Mouse (Mus musculus) C2C12 (cell line): Measurements from ENCODE around the gene Nudt3. TPM values are rescaled to one million over a fixed set of nuclear protein-coding genes. Genes with fewer than 3 reads are reported as not detected.

Source experiments
- H3K27me3 ChIP-seq: one replicate; pipeline ENCODE4 v1.6.1; 2011; ENCODE audit not compliant: control insufficient read depth, insufficient read depth, insufficient read length
- H3K36me3 ChIP-seq: one replicate; pipeline ENCODE4 v1.6.1; 2011; ENCODE audit not compliant: control insufficient read depth, insufficient read depth
- H3K4me3 ChIP-seq: one replicate; pipeline ENCODE4 v1.5.1; 2011; ENCODE audit warnings: mild to moderate bottlenecking, control low read depth; ENCODE audit not compliant: poor library complexity, insufficient read depth, severe bottlenecking
- H3K79me2 ChIP-seq: one replicate; pipeline ENCODE4 v1.6.1; 2011; ENCODE audit not compliant: control insufficient read depth, insufficient read depth
- H3K79me3 ChIP-seq: one replicate; pipeline ENCODE4 v1.6.1; 2011; ENCODE audit warnings: low read depth, control low read depth
- H3ac ChIP-seq: one replicate; pipeline ENCODE3; 2011; ENCODE audit warnings: low read depth; ENCODE audit not compliant: control insufficient read depth, insufficient read length
- CEBPB ChIP-seq: IDR thresholded peaks from one replicate; pipeline ENCODE4 v1.6.1; 2011; ENCODE audit warnings: low read depth, mild to moderate bottlenecking, control low read depth, moderate library complexity
- CTCF ChIP-seq: IDR thresholded peaks from one replicate; pipeline ENCODE4 v1.5.1; 2011; ENCODE audit not compliant: control insufficient read depth, insufficient read depth, insufficient read length
- FOSL1 ChIP-seq: IDR thresholded peaks from one replicate; pipeline ENCODE4 v1.8.0; 2011; ENCODE audit warnings: mild to moderate bottlenecking, low read length; ENCODE audit not compliant: poor library complexity, insufficient read depth, severe bottlenecking
- MAX ChIP-seq: IDR thresholded peaks from one replicate; pipeline ENCODE4 v1.6.1; 2011; ENCODE audit warnings: mild to moderate bottlenecking, control low read depth
- MYOD1 ChIP-seq: IDR thresholded peaks from one replicate; pipeline ENCODE4 v1.6.1; 2011; ENCODE audit warnings: low read depth; ENCODE audit not compliant: control insufficient read depth, insufficient read length
- MYOG ChIP-seq: IDR thresholded peaks from one replicate; pipeline ENCODE4 v1.6.1; 2011; ENCODE audit not compliant: control insufficient read depth, insufficient read length; ENCODE audit errors: extremely low read depth
- USF1 ChIP-seq: IDR thresholded peaks from one replicate; pipeline ENCODE4 v1.6.1; 2011; ENCODE audit warnings: low read depth, mild to moderate bottlenecking, control low read depth, moderate library complexity
- long read RNA-seq, 2 experiments: library from polyadenylated mRNA; unstranded; transcript quantifications; one replicate each; pipeline ENCODE4 v2.0.0; 2019 to 2020
- polyA plus RNA-seq: library from polyadenylated mRNA; unstranded; fragments of >200 nt; fragmentation: generic; extraction: Trizol; gene quantifications from one replicate; pipeline ENCODE4 v1.2.1, GENCODE M21; 2012; ENCODE audit warnings: missing spikeins

The Nudt3 gene
- 123 TPM for polyA plus RNA-seq
- long read RNA-seq, experiment 1, transcript Nudt3-201 (5 exons, 2,223 nt): major isoform, 12 of 27 reads
- long read RNA-seq, experiment 1, partial matches to known transcripts: 0 of 27 reads
- long read RNA-seq, experiment 1, other reads (novel, unspliced or antisense): 14 of 27 reads
- long read RNA-seq, experiment 2, transcript Nudt3-201 (5 exons, 2,223 nt): major isoform, 7 of 17 reads
- long read RNA-seq, experiment 2, partial matches to known transcripts: 0 of 17 reads
- long read RNA-seq, experiment 2, other reads (novel, unspliced or antisense): 6 of 17 reads

DNA sequence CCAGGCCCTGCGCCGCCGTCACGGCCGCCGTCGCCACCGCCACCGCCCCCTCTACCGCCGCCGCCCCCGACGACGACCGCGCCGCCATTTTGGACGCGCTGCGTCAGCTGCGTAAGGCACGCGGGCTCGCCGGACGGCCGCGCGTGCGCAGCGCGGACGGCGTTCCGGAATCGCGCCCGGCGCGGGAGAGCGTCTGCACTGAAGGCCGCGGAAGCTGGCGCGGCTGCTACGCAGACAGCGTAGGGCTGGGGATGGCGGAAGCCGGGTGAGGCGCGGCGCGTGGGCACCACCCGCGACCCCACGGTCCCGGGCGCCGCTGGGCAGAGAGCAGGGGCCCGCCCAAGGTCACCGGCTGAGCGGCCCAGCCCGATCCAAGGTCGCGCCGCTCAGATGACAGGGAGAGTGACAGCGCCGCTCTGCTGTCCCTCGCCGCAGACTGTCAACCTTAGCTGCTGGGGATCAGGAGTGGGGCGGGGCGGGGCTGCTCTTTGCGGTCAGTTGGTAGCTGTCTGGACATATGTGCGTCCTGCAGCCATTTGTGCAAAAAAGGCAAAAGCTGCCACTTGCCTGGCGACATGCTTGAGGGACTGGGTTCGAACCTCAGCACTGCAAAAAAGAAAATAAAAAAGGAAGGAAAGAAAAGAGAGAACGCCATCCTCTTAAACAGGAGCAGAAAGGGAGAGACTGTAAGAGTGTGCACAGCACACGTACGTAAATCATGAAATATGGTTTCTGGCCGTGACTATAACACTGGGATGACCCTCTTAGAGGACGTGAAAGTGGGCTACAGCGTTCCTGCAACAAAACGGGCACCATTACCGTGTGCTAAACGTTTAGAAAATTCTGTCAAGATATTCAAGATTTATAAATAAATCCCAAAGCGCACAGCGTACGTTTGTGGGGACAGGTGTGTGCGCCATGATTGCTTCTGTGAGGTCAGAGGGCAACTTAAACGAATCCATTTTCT lies at the start of gene Nudt3:
Nudt3 (minus strand) TSS at position 136 of the 967 bp plus-strand sequence.
- peak within 1 kb of the TSS; percentile 97 for H3ac ChIP-seq
- peaks cover 41% of the 10 kb centered on the region for H3K79me3 ChIP-seq
- peak within 1 kb of the TSS; percentile 85 for H3K4me3 ChIP-seq
- H3K27me3 ChIP-seq: no peaks in the 10 kb centered on the region
- TF ChIP-seq USF1 (no peak), MYOG (no peak), MYOD1 (no peak), FOSL1 (no peak), CEBPB (no peak), MAX (no peak), CTCF (no peak)
- no peaks in the 10 kb centered on the region for H3K36me3 ChIP-seq
- H3K79me2 ChIP-seq: peaks cover 45% of the 10 kb centered on the region

- Histone ChIP-seq H3K79me2 (no peaks in the 10 kb centered on the region), H3K36me3 (no peaks in the 10 kb centered on the region), H3K4me3 (no peak overlapping the region), H3ac (no peak overlapping the region), H3K27me3 (peaks cover 12% of the 10 kb centered on the region), H3K79me3 (no peaks in the 10 kb centered on the region)
- TF ChIP-seq MYOD1 (no peak), FOSL1 (no peak), CEBPB (no peak), MYOG (no peak), USF1 (no peak), CTCF (no peak), MAX (no peak)
Measured at GRCm38 (mm10) chr17:27671720-27672119, 48.4 kb upstream of the Nudt3 start.

GRCm38 (mm10) chr17:27658767-27659166 lies 35.5 kb upstream of the Nudt3 start:
- Histone ChIP-seq H3K36me3 (no peaks in the 10 kb centered on the region), H3K79me3 (no peaks in the 10 kb centered on the region), H3ac (no peak overlapping the region), H3K4me3 (no peak overlapping the region), H3K27me3 (peaks cover 24% of the 10 kb centered on the region), H3K79me2 (no peaks in the 10 kb centered on the region)
- no peak for TF ChIP-seq CTCF
- TF ChIP-seq USF1: no peak
- TF ChIP-seq MYOG: no peak
- no peak for TF ChIP-seq MYOD1
- no peak for TF ChIP-seq MAX
- TF ChIP-seq FOSL1: no peak
- TF ChIP-seq CEBPB: no peak

- H3ac ChIP-seq: no peak overlapping the region
- H3K79me2 ChIP-seq: no peaks in the 10 kb centered on the region
- TF ChIP-seq MYOG: no peak
- TF ChIP-seq CEBPB: no peak
- TF ChIP-seq CTCF: no peak
- no peak for TF ChIP-seq MAX
- TF ChIP-seq MYOD1: no peak
- TF ChIP-seq USF1: no peak
- TF ChIP-seq FOSL1: no peak
- peaks cover 25% of the 10 kb centered on the region for H3K27me3 ChIP-seq
- H3K79me3 ChIP-seq: no peaks in the 10 kb centered on the region
- no peak overlapping the region for H3K4me3 ChIP-seq
- no peaks in the 10 kb centered on the region for H3K36me3 ChIP-seq
Measured at GRCm38 (mm10) chr17:27657123-27657522, 33.8 kb upstream of the Nudt3 start.

DNA sequence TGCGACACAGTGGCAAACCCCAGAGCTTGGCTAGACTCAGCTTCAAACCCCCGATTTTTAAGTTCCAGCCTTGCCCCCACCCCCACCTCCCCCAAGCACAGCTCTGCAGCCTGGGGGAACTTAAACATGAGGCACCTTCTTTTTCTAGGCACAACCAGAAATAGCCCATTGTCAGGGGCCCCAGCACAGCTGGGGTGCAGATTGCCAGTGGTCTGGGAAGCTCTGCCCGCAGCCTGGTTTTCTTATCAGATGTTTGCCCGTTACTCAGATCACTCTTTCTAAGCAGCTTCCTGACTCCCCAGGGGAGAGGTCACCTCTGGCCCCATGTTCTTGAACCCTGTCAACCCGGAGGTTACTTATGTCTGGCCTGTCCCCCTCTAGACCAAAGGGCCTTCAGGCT lies 33.1 kb upstream of the Nudt3 start:
- no peaks in the 10 kb centered on the region for H3K79me3 ChIP-seq
- H3K27me3 ChIP-seq: peaks cover 25% of the 10 kb centered on the region
- no peak for TF ChIP-seq CTCF
- TF ChIP-seq MYOD1: no peak
- TF ChIP-seq CEBPB: no peak
- TF ChIP-seq MAX: no peak
- no peak for TF ChIP-seq MYOG
- no peak for TF ChIP-seq USF1
- no peak for TF ChIP-seq FOSL1
- no peaks in the 10 kb centered on the region for H3K36me3 ChIP-seq
- H3ac ChIP-seq: no peak overlapping the region
- no peak overlapping the region for H3K4me3 ChIP-seq
- H3K79me2 ChIP-seq: no peaks in the 10 kb centered on the region
